Mouse (Mus musculus) kidney, postnatal 14 days (tissue): ENCODE results near the gene Gosr2.

Experiments
- DNase-seq: peaks from one replicate; pipeline ENCODE4 v3.0.0; 2022; ENCODE audit warnings: mixed read lengths

Gene Gosr2

GRCm38 (mm10) chr11:103697565-103698176 is at the start of gene Gosr2:
Gosr2 (minus strand) TSS chr11:103697898.
- DNase-seq: peak; percentile 94

DNA sequence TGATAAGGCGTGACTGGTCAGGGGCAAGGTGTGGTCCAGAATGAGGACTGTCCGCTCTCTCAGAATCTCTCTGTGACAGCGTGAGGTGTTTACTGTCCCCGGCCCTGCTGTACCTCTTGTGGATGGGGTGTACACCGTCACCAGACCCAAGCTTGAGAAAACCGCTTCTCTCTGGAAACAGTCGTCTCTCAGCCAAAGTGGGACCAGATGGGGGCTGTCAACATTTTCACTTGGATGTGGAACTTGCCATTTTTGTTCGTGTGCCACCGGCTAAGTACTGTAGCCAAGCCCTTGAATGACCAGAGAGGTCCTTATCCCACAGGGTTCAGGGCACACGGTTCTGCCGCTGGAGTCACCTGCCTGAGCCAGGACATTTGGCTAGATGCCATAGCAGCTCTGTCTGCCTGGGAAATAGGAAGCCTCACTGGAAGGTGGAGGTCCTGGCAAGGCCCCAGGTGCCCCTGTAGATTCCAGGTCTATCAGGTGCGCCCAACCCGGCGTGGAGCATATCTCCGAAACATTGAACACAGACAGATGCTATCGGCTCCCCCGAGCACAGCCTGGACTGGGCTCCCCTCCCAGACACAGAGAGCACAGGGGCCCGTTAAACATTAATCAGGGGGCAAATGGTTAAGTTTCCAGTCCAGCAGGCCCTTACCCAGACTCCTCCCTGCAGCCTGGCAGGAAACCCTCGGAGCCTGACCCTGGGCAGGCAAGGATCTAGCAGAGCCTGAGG is 37.5 kb upstream of the Gosr2 start:
- DNase-seq: peak; percentile 88

GRCm38 (mm10) chr11:103734411-103735045 is 36.8 kb upstream of the Gosr2 start:
- DNase-seq: peak; percentile 66

DNA sequence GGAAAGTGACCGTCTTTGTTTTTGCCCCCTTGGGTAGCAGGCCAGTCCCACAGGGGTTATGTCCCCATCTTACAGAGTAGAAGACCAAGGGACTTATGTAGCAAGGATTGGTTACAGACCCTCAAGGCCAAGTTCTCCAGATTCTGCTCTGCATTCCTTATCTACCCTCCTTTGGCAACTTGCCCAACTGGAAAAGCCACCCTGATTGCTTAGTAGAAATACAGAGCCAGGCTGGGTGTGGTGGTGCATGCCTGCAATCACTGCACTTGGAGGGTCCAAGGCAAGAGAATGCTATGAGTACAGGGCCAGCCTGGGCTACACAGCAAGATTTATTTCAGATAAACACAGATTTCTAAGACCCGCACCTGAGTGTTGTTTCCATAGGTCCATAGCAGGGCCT is 36.3 kb upstream of the Gosr2 start:
- peak; percentile 30 for DNase-seq

GRCm38 (mm10) chr11:103733069-103733468 is 35.4 kb upstream of the Gosr2 start:
- DNase-seq: no peak

DNA sequence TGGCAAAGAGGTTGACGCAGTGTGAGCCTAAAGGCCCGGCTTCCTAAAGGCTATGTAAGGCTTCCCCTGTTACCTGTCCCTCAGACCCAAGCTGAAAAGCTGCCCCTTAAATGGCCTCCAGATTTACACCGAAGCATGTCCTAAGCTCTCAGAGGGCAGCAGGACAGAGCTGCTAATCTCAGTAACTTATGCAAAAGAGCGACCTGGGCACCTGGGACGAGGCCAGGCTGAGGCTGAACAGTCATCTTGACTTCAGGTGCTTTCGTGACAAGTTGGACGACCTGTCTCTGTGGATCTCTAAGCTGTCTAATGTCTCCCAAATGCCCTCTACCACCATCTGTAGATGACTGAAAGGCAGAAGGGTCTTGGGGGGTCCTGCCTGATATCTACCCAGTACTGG is 34.6 kb upstream of the Gosr2 start:
- DNase-seq: peak; percentile 35

- no peak for DNase-seq
Measured at GRCm38 (mm10) chr11:103731594-103731993, 33.9 kb upstream of the Gosr2 start.

DNA sequence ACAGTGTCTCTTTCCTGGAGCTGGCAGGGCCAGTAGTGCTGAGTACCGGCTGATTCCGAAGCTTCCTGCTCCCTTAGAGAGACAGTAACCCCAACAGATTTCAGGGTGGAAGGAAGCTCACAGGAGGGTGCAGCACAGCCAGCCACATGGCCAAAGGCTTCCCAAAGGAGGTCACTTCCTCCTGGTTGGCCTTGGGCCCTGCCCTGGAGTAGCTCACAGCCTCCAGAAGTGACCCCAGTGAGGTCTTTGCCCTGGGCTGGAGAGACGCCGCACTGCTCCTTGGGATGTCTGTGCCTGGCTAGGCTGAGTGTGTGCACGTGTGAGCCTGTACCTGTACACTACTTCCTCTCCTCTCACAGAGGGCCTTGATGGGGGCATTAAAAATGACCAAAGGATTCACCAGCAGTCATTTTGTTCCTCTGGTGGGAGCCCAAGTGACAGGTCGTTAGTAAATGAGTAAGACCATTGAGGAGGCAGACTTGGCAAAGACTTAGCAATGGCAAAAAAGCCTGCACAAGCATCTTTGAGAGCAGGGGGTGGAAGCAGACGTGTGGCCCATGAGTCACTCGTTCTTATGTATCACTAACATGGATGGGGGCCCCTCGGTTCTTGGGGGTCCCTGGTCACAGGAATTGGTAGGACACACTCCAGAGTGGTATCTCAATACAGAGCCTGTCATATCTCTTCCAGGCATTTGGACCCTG is 31.7 kb upstream of the Gosr2 start:
- DNase-seq: peak; percentile 22

- no peak for DNase-seq
Measured at GRCm38 (mm10) chr11:103724331-103724771, 26.7 kb upstream of the Gosr2 start.

DNA sequence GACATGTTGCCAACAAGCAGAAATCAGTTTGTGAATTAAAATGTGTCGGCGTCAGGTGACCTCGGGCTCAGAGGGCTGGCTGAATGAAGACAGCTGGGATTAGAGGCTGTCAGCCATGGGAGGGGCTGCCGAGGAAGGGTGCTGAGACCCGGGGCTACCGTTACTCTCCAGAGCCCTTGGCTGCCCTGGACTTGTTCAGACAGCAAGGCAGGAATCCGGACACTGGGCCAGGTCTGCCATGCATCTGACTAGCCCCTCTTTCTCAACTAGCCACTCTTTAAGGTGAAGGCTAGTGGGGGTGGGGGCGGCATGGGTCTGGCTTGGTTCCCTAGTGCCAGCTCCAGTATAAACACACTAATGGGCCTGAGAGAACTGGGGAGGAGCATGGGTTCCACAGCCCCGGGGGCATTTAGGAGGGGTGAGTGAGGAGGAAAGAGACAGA is 24.4 kb upstream of the Gosr2 start:
- DNase-seq: peak; percentile 44

DNA sequence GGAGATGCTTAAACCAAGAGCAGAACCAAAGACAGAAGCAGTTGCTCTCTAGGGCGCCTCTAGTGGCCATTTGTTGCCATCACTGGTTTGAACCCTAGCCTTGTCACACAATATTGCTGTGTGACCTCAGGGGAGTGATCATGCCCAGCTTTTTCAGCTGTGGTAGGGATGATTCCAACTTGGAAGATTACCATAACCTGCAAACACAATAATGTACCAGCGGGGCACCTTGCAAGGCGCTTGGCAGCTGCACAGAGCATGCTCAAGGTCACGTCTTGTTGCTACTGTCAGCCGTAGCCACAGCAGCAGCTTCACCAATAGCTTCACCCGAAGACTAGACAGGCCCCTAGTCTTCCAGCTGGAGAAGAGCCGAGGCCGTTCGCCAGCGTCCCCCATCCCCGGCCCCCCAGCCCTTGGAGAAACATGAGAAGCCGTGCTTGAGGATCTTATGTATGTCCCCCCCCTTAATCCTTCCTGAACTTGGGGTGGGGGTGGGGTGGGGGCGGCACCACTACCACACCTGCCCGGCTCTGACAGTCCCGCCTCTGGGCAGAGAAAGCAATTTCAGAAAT is 23.9 kb upstream of the Gosr2 start:
- DNase-seq: peak; percentile 52

DNA sequence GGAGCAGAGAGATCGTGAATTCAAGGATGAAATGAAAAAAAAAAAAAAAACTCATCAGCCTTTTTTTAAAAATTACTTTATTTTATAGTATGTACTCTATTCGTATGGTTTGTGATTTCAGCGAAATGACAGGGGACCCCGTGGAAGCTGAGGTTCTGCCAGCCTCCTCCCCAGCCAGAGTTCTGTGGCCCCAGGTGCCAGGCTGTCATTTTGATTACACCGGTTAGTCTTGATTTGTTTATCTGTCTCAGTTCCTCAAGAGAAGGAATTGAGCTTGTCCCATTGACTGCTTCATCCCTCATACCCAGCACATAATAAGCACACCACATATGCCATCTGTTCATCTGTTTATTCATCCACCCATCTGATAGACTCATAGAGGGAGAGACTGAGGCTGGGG is 21.7 kb upstream of the Gosr2 start:
- no peak for DNase-seq

DNA sequence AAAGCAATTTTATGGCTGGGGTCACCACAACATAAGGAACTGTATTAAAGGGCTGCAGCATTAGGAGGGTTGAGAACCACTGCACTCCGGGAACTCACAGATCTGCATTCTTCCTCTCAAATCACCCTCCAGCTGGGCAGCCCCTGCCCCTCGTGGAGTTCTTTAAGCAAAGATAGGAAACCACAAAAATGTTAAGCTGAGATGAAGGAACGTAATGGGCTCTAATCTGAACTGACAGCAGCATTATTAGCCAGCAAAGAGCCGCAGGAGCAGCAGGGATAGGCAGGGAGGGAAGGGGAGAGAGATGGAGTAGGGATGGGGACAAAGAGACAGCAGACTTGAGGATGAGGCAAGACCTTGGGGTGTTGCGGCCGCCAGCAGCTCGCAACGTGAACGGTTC is 19.3 kb upstream of the Gosr2 start:
- no peak for DNase-seq

- no peak for DNase-seq
Measured at GRCm38 (mm10) chr11:103714074-103714473, 16.4 kb upstream of the Gosr2 start.

- DNase-seq: peak; percentile 52
Measured at GRCm38 (mm10) chr11:103711851-103712587, 14.3 kb upstream of the Gosr2 start.

DNA sequence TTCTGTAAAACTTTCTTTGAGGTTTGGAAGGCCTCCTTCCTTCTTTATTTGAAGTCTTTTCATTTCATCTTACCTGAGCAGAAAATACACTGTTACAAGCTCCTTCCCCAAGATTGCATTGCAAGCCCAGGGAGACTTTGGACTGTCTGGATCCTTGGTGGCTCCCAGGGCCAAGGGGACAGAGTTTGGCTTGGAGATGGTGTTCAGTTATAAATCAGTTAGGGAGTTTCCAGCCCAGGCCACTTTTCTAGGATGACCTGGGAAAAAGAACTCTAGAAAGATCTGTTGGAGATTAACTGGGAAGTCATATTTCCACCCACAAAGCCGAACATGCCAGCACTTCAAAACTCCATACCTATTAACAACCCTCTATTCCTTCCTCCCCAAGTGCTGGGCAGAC is 12.3 kb upstream of the Gosr2 start:
- DNase-seq: no peak

DNA sequence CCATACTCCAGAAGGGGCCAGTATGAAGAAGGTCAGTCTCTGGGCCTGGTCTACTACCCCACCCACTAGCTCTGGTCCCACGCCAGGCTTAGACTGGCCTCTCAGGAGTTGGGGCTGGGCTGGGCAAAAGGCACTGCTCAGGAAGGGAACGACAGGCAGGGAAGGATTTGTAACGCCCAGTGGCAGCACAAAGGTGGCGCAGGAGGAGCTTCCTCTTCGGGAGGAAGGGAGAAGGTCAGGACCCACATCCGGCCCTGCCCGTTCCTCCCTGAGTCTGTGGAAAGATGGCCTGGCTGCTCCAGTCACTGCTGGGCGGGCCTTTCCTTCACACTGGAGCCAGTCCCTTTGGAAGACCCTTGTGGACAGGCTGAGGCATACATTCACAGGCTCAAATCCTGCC is 9.3 kb upstream of the Gosr2 start:
- peak; percentile 84 for DNase-seq

DNA sequence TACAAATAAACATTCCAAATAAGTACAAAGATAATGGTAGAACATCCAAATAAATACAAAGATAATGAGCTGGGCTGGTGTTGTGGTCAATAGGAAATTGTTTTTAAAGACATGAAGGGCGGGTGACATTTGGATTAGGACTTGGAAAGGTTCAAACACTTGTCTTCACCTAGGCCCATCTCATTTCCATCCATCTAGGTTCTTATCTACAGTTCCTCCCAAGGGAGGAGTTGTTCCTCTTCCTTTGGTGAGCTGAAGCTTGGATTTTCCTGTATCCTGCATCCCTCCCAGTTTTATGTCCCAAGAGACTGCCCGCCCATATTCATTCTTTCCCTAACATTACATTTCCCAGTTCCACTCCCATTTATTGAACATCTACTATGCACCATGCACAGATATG is 528 bp upstream of the Gosr2 start:
- no peak for DNase-seq

- no peak for DNase-seq
Measured at GRCm38 (mm10) chr11:103696851-103697564, 690 bp downstream of the Gosr2 start.

GRCm38 (mm10) chr11:103693241-103693640 is 4.5 kb downstream of the Gosr2 start:
- DNase-seq: no peak

GRCm38 (mm10) chr11:103691036-103691435 is 6.7 kb downstream of the Gosr2 start:
- DNase-seq: no peak

DNA sequence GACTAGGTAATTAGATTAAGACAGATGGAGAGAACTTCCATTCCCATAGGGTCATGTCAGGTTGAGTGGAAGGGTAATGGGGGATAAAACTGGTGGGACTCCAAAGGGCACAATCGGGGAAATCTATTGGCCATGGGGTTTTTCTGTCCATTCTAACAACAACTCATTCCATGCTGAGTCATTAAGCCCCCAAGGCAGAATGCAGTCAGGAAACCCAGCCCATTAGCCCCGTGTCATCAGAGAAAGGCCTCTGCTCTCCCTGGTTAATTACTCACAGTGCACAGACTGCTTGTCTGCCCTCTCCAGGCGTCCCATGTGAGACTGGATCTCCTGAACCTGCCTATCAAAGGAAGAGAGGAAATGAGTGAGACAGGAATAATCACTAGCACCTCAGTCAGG is 8.7 kb downstream of the Gosr2 start:
- DNase-seq: no peak
